Mouse (Mus musculus): ENCODE measurements around the gene Itga6. TPM values are rescaled to one million over a fixed set of nuclear protein-coding genes. Genes with fewer than 3 reads are reported as not detected.

Itga6 gene
- polyA plus RNA-seq, 1 experiment from 2014 or later = 45.0 TPM

- H3K27ac ChIP-seq (replicated peaks; ENCODE audit: low read depth, low read length) = peak overlapping the region; percentile 59
- H3K4me2 ChIP-seq (ENCODE audit: low read depth, low read length) = peak overlapping the region; percentile 96
- H3K27me3 ChIP-seq (ENCODE audit: control insufficient read depth, insufficient read depth, low read length) = no peaks in the 10 kb centered on the region
- no peaks in the 10 kb centered on the region for H3K4me1 ChIP-seq (ENCODE audit: control insufficient read depth, insufficient read depth, low read length)
- ATAC-seq (replicated peaks; ENCODE audit: insufficient number of reproducible peaks, low FRiP score, low TSS enrichment, low read depth) = peak; percentile 53
- no peaks in the 10 kb centered on the region for H3K36me3 ChIP-seq (replicated peaks; ENCODE audit: control insufficient read depth, insufficient read depth, low read depth, low read length)
- H3K9me3 ChIP-seq (replicated peaks; ENCODE audit: control insufficient read depth, low read length) = no peaks in the 10 kb centered on the region
- H3K9ac ChIP-seq (replicated peaks; ENCODE audit: low read length) = peak overlapping the region; percentile 77
- peak overlapping the region; percentile 77 for H3K4me3 ChIP-seq (ENCODE audit: low read depth, low read length)
- WGBS = 1% methylated on average over 32 of the region's 32 CpGs
- DNase-seq (ENCODE audit: low spot score) = peak; percentile 55
Measured at GRCm38 (mm10) chr2:71787591-71788460, 42.4 kb downstream of the Itga6 start.

GRCm38 (mm10) chr2:71790752-71791151 lies 45.3 kb downstream of the Itga6 start:
- ATAC-seq (replicated peaks; ENCODE audit: insufficient number of reproducible peaks, low FRiP score, low TSS enrichment, low read depth) (no peak), DNase-seq (ENCODE audit: low spot score) (no peak)
- Histone ChIP-seq H3K9me3 (replicated peaks; ENCODE audit: control insufficient read depth, low read length) (no peaks in the 10 kb centered on the region), H3K4me2 (ENCODE audit: low read depth, low read length) (no peak overlapping the region), H3K9ac (replicated peaks; ENCODE audit: low read length) (no peak overlapping the region), H3K36me3 (replicated peaks; ENCODE audit: control insufficient read depth, insufficient read depth, low read depth, low read length) (no peaks in the 10 kb centered on the region), H3K4me1 (ENCODE audit: control insufficient read depth, insufficient read depth, low read length) (no peaks in the 10 kb centered on the region), H3K4me3 (ENCODE audit: low read depth, low read length) (no peak overlapping the region), H3K27ac (replicated peaks; ENCODE audit: low read depth, low read length) (no peak overlapping the region), H3K27me3 (ENCODE audit: control insufficient read depth, insufficient read depth, low read length) (no peaks in the 10 kb centered on the region)
- WGBS = 78% methylated on average over 5 of the region's 5 CpGs

GRCm38 (mm10) chr2:71791203-71791602 lies 45.8 kb downstream of the Itga6 start:
- Histone ChIP-seq H3K27me3 (ENCODE audit: control insufficient read depth, insufficient read depth, low read length) (no peaks in the 10 kb centered on the region), H3K9ac (replicated peaks; ENCODE audit: low read length) (no peak overlapping the region), H3K4me2 (ENCODE audit: low read depth, low read length) (no peak overlapping the region), H3K36me3 (replicated peaks; ENCODE audit: control insufficient read depth, insufficient read depth, low read depth, low read length) (no peaks in the 10 kb centered on the region), H3K9me3 (replicated peaks; ENCODE audit: control insufficient read depth, low read length) (no peaks in the 10 kb centered on the region), H3K4me1 (ENCODE audit: control insufficient read depth, insufficient read depth, low read length) (no peaks in the 10 kb centered on the region), H3K4me3 (ENCODE audit: low read depth, low read length) (no peak overlapping the region), H3K27ac (replicated peaks; ENCODE audit: low read depth, low read length) (no peak overlapping the region)
- DNase-seq (ENCODE audit: low spot score) (no peak), ATAC-seq (replicated peaks; ENCODE audit: insufficient number of reproducible peaks, low FRiP score, low TSS enrichment, low read depth) (no peak)
- 95% methylated on average over 2 of the region's 2 CpGs for WGBS

GRCm38 (mm10) chr2:71794139-71794538 lies 48.7 kb downstream of the Itga6 start:
- Histone ChIP-seq H3K4me1 (ENCODE audit: control insufficient read depth, insufficient read depth, low read length) (no peaks in the 10 kb centered on the region), H3K27me3 (ENCODE audit: control insufficient read depth, insufficient read depth, low read length) (no peaks in the 10 kb centered on the region), H3K27ac (replicated peaks; ENCODE audit: low read depth, low read length) (no peak overlapping the region), H3K9me3 (replicated peaks; ENCODE audit: control insufficient read depth, low read length) (no peaks in the 10 kb centered on the region), H3K4me3 (ENCODE audit: low read depth, low read length) (no peak overlapping the region), H3K36me3 (replicated peaks; ENCODE audit: control insufficient read depth, insufficient read depth, low read depth, low read length) (no peaks in the 10 kb centered on the region), H3K9ac (replicated peaks; ENCODE audit: low read length) (no peak overlapping the region), H3K4me2 (ENCODE audit: low read depth, low read length) (no peak overlapping the region)
- DNase-seq (ENCODE audit: low spot score) = no peak
- ATAC-seq (replicated peaks; ENCODE audit: insufficient number of reproducible peaks, low FRiP score, low TSS enrichment, low read depth) = no peak
- 55% methylated on average over 6 of the region's 6 CpGs for WGBS

- Histone ChIP-seq H3K4me3 (ENCODE audit: low read depth, low read length) (no peak overlapping the region), H3K9me3 (replicated peaks; ENCODE audit: control insufficient read depth, low read length) (no peaks in the 10 kb centered on the region), H3K4me1 (ENCODE audit: control insufficient read depth, insufficient read depth, low read length) (no peaks in the 10 kb centered on the region), H3K27ac (replicated peaks; ENCODE audit: low read depth, low read length) (no peak overlapping the region), H3K27me3 (ENCODE audit: control insufficient read depth, insufficient read depth, low read length) (no peaks in the 10 kb centered on the region), H3K36me3 (replicated peaks; ENCODE audit: control insufficient read depth, insufficient read depth, low read depth, low read length) (no peaks in the 10 kb centered on the region), H3K4me2 (ENCODE audit: low read depth, low read length) (no peak overlapping the region), H3K9ac (replicated peaks; ENCODE audit: low read length) (no peak overlapping the region)
- DNase-seq (ENCODE audit: low spot score) = no peak
- ATAC-seq (replicated peaks; ENCODE audit: insufficient number of reproducible peaks, low FRiP score, low TSS enrichment, low read depth) = no peak
- WGBS = 73% methylated on average over 6 of the region's 6 CpGs
Measured at GRCm38 (mm10) chr2:71796787-71797186, 51.4 kb downstream of the Itga6 start.

GRCm38 (mm10) chr2:71800798-71801197 lies 55.4 kb downstream of the Itga6 start:
- Histone ChIP-seq H3K36me3 (replicated peaks; ENCODE audit: control insufficient read depth, insufficient read depth, low read depth, low read length) (no peaks in the 10 kb centered on the region), H3K27ac (replicated peaks; ENCODE audit: low read depth, low read length) (no peak overlapping the region), H3K4me3 (ENCODE audit: low read depth, low read length) (no peak overlapping the region), H3K4me2 (ENCODE audit: low read depth, low read length) (no peak overlapping the region), H3K27me3 (ENCODE audit: control insufficient read depth, insufficient read depth, low read length) (no peaks in the 10 kb centered on the region), H3K9ac (replicated peaks; ENCODE audit: low read length) (no peak overlapping the region), H3K9me3 (replicated peaks; ENCODE audit: control insufficient read depth, low read length) (no peaks in the 10 kb centered on the region), H3K4me1 (ENCODE audit: control insufficient read depth, insufficient read depth, low read length) (no peaks in the 10 kb centered on the region)
- ATAC-seq (replicated peaks; ENCODE audit: insufficient number of reproducible peaks, low FRiP score, low TSS enrichment, low read depth) = no peak
- no peak for DNase-seq (ENCODE audit: low spot score)
- 72% methylated on average over 6 of the region's 6 CpGs for WGBS

- Histone ChIP-seq H3K4me1 (ENCODE audit: control insufficient read depth, insufficient read depth, low read length) (no peaks in the 10 kb centered on the region), H3K27ac (replicated peaks; ENCODE audit: low read depth, low read length) (no peak overlapping the region), H3K9ac (replicated peaks; ENCODE audit: low read length) (no peak overlapping the region), H3K9me3 (replicated peaks; ENCODE audit: control insufficient read depth, low read length) (no peaks in the 10 kb centered on the region), H3K4me3 (ENCODE audit: low read depth, low read length) (no peak overlapping the region), H3K4me2 (ENCODE audit: low read depth, low read length) (no peak overlapping the region), H3K27me3 (ENCODE audit: control insufficient read depth, insufficient read depth, low read length) (no peaks in the 10 kb centered on the region), H3K36me3 (replicated peaks; ENCODE audit: control insufficient read depth, insufficient read depth, low read depth, low read length) (no peaks in the 10 kb centered on the region)
- WGBS = 76% methylated on average over 7 of the region's 7 CpGs
- ATAC-seq (replicated peaks; ENCODE audit: insufficient number of reproducible peaks, low FRiP score, low TSS enrichment, low read depth) (no peak), DNase-seq (ENCODE audit: low spot score) (no peak)
Measured at GRCm38 (mm10) chr2:71801691-71802090, 56.3 kb downstream of the Itga6 start.

GRCm38 (mm10) chr2:71802131-71802530 lies 56.7 kb downstream of the Itga6 start:
- DNase-seq (ENCODE audit: low spot score) = no peak
- 77% methylated on average over 4 of the region's 4 CpGs for WGBS
- Histone ChIP-seq H3K4me1 (ENCODE audit: control insufficient read depth, insufficient read depth, low read length) (no peaks in the 10 kb centered on the region), H3K27me3 (ENCODE audit: control insufficient read depth, insufficient read depth, low read length) (no peaks in the 10 kb centered on the region), H3K4me3 (ENCODE audit: low read depth, low read length) (no peak overlapping the region), H3K9ac (replicated peaks; ENCODE audit: low read length) (no peak overlapping the region), H3K9me3 (replicated peaks; ENCODE audit: control insufficient read depth, low read length) (no peaks in the 10 kb centered on the region), H3K36me3 (replicated peaks; ENCODE audit: control insufficient read depth, insufficient read depth, low read depth, low read length) (no peaks in the 10 kb centered on the region), H3K27ac (replicated peaks; ENCODE audit: low read depth, low read length) (no peak overlapping the region), H3K4me2 (ENCODE audit: low read depth, low read length) (no peak overlapping the region)
- ATAC-seq (replicated peaks; ENCODE audit: insufficient number of reproducible peaks, low FRiP score, low TSS enrichment, low read depth) = no peak

Data from embryonic facial prominence, embryonic 11.5 days (tissue).